Mouse (Mus musculus) cortical plate, adult 2 months (tissue): ENCODE measurements around the gene Csrp3.

Experiments used
- CTCF ChIP-seq: fragments of 200-500 bp; IDR thresholded peaks from 2 replicates; pipeline ENCODE4 v1.5.1; 2011; ENCODE audit warnings: mild to moderate bottlenecking, control low read depth, low read length; ENCODE audit not compliant: insufficient read depth; ENCODE audit errors: extremely low read depth
- POLR2A ChIP-seq: fragments of 200-500 bp; IDR thresholded peaks from 2 replicates; pipeline ENCODE4 v1.6.1; 2011; ENCODE audit warnings: mild to moderate bottlenecking, low read length, control low read depth; ENCODE audit not compliant: insufficient read depth; ENCODE audit errors: extremely low read depth

DNA sequence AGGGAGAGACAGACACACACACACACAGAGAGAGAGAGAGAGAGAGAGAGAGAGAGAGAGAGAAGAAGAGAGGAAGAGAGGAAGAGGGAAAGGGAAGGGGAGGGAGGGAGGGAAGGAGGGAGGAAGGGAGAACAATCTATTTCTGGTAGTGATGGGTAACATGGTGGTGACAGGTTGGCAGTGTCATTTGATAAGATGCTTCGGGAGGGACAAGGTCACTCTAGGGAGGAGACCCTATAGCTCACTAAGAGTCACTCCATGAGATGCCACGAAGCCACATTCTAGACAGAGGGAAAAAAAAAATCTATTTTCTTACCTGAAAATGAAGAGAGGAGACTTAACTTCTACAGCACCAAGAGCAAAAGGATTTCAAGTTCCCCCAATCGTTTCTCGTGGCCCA, 48.2 kb upstream of the Csrp3 start:
- TF ChIP-seq CTCF (no peak), POLR2A (no peak)
